Mouse (Mus musculus): ENCODE data around the gene Plcxd1. TPM values are rescaled to one million over a fixed set of nuclear protein-coding genes. Genes with fewer than 3 reads are reported as not detected.
"Not testable (repeated sequence)": the region's sequence is repeated elsewhere in the genome, so short reads cannot be mapped to it uniquely, and the experiment has no call there.

The Plcxd1 gene
- total RNA-seq (2021): 1 to 10 TPM; 4.4 to 4.9 TPM
- long read RNA-seq, experiment 1, partial matches to known transcripts: 1 of 5 reads
- long read RNA-seq, experiment 1, other reads (novel, unspliced or antisense): 4 of 5 reads
- long read RNA-seq, experiment 2, partial matches to known transcripts: 1 of 12 reads
- long read RNA-seq, experiment 2, other reads (novel, unspliced or antisense): 11 of 12 reads

GRCm38 (mm10) chr5:110099656-110100580 lies at the start of gene Plcxd1:
TSS of gene Plcxd1 (plus strand) at chr5:110099969.
- no peak for DNase-seq (ENCODE audit: low spot score in 2 of 2)

GRCm38 (mm10) chr5:110057637-110058408 lies 41.9 kb upstream of the Plcxd1 start:
- no peak for TF ChIP-seq CTCF (conservative IDR thresholded peaks at IDR 0.05)
- peak; percentile 79 to 88 for DNase-seq (ENCODE audit: low spot score in 2 of 2)
- peak overlapping the region; percentile 61 for H3K4me3 ChIP-seq
- H3K27ac ChIP-seq: peak overlapping the region; percentile 94

More at GRCm38 (mm10) chr5:110099656-110100580, at the start of gene Plcxd1:
- Histone ChIP-seq H3K27ac (no peak within 1 kb of the TSS), H3K4me3 (peak within 1 kb of the TSS; percentile 55; the same call in 1 of the 2 replicates)
- TF ChIP-seq CTCF (conservative IDR thresholded peaks at IDR 0.05): 0 out of 2 replicates have a peak, but pooled peaks have one; percentile 4

GRCm38 (mm10) chr5:110072413-110072812 lies 27.4 kb upstream of the Plcxd1 start, which contains the start of gene Gm17655:
TSS of gene Gm17655 (minus strand) at chr5:110072513.
- DNase-seq (ENCODE audit: low spot score in 2 of 2); H3K4me3 ChIP-seq; H3K27ac ChIP-seq: not testable (repeated sequence)

GRCm38 (mm10) chr5:110082961-110083360 lies 16.8 kb upstream of the Plcxd1 start:
- no peak overlapping the region for H3K27ac ChIP-seq
- no peak for DNase-seq (ENCODE audit: low spot score in 2 of 2)
- TF ChIP-seq CTCF (conservative IDR thresholded peaks at IDR 0.05): no peak
- no peak overlapping the region for H3K4me3 ChIP-seq

GRCm38 (mm10) chr5:110086161-110086866 lies 13.5 kb upstream of the Plcxd1 start:
- no peak for DNase-seq (ENCODE audit: low spot score in 2 of 2)
- Histone ChIP-seq H3K27ac (no peak overlapping the region), H3K4me3 (no peak overlapping the region)
- no peak for TF ChIP-seq CTCF (conservative IDR thresholded peaks at IDR 0.05)

- no peak for DNase-seq (ENCODE audit: low spot score in 2 of 2)
- Histone ChIP-seq H3K27ac (no peak overlapping the region), H3K4me3 (no peak overlapping the region)
- TF ChIP-seq CTCF (conservative IDR thresholded peaks at IDR 0.05): no peak
Measured at GRCm38 (mm10) chr5:110091546-110091945, 8.2 kb upstream of the Plcxd1 start.

GRCm38 (mm10) chr5:110094030-110094846 lies 5.5 kb upstream of the Plcxd1 start, which contains the start of gene Gm35315:
TSS of gene Gm35315 (minus strand) at chr5:110094420.
- peak within 1 kb of the TSS; percentile 95 for H3K27ac ChIP-seq
- TF ChIP-seq CTCF (conservative IDR thresholded peaks at IDR 0.05): no peak

GRCm38 (mm10) chr5:110094847-110095213 lies 4.9 kb upstream of the Plcxd1 start:
- no peak for DNase-seq (ENCODE audit: low spot score in 2 of 2)
- H3K4me3 ChIP-seq: peak overlapping the region; percentile 64
- H3K27ac ChIP-seq: peak overlapping the region; percentile 95
- no peak for TF ChIP-seq CTCF (conservative IDR thresholded peaks at IDR 0.05)

More at GRCm38 (mm10) chr5:110094030-110094846, 5.5 kb upstream of the Plcxd1 start, which contains the start of gene Gm35315:
- DNase-seq (ENCODE audit: low spot score in 2 of 2): peak; percentile 81 to 92
- peak within 1 kb of the TSS; percentile 64 for H3K4me3 ChIP-seq

GRCm38 (mm10) chr5:110098991-110099477 lies 735 bp upstream of the Plcxd1 start:
- no peak for TF ChIP-seq CTCF (conservative IDR thresholded peaks at IDR 0.05)
- Histone ChIP-seq H3K27ac (no peak overlapping the region), H3K4me3 (no peak overlapping the region)
- DNase-seq (ENCODE audit: low spot score in 2 of 2): no peak

GRCm38 (mm10) chr5:110100921-110101631 lies 1.3 kb downstream of the Plcxd1 start:
- peak overlapping the region; percentile 55 for H3K4me3 ChIP-seq
- no peak for TF ChIP-seq CTCF (conservative IDR thresholded peaks at IDR 0.05)
- no peak for DNase-seq (ENCODE audit: low spot score in 2 of 2)
- peak overlapping the region; percentile 78; the same call in 1 of the 2 replicates for H3K27ac ChIP-seq

Measured in layer of hippocampus, adult 2 months (tissue).